Mouse (Mus musculus) limb, embryonic 15.5 days (tissue): Measurements from ENCODE around the gene Slc35d3. TPM values are rescaled to one million over a fixed set of nuclear protein-coding genes. Genes with fewer than 3 reads are reported as not detected.

Experiments
- ATAC-seq: fragments of 200-750 bp; cut with Nextera tagmentation; 2 replicates; pipeline ENCODE4 v1.8.0; 2017; ENCODE audit warnings: low read depth, moderate TSS enrichment; ENCODE audit not compliant: insufficient number of reproducible peaks, low FRiP score, low TSS enrichment
- H3K27ac ChIP-seq: fragments of 300-500 bp; sonication (generic); 2 replicates; pipeline ENCODE4 v1.5.1; 2015; ENCODE audit warnings: moderate library complexity, mild to moderate bottlenecking, inconsistent platforms
- H3K27me3 ChIP-seq: fragments of 300-500 bp; sonication (generic); 2 replicates; pipeline ENCODE4 v1.6.1; 2015; ENCODE audit warnings: inconsistent platforms
- H3K36me3 ChIP-seq: fragments of 300-500 bp; sonication (generic); 2 replicates; pipeline ENCODE4 v1.6.1; 2015; ENCODE audit warnings: inconsistent platforms
- H3K4me1 ChIP-seq: fragments of 300-500 bp; sonication (generic); 2 replicates; pipeline ENCODE4 v1.6.1; 2015; ENCODE audit warnings: inconsistent platforms
- H3K4me2 ChIP-seq: fragments of 300-500 bp; sonication (generic); 2 replicates; pipeline ENCODE4 v1.6.1; 2015; ENCODE audit warnings: mild to moderate bottlenecking, inconsistent platforms
- H3K4me3 ChIP-seq: fragments of 300-500 bp; sonication (generic); 2 replicates; pipeline ENCODE4 v1.5.1; 2015; ENCODE audit warnings: mild to moderate bottlenecking, inconsistent platforms
- H3K9ac ChIP-seq: fragments of 300-500 bp; sonication (generic); 2 replicates; pipeline ENCODE4 v1.6.1; 2015; ENCODE audit warnings: inconsistent platforms
- H3K9me3 ChIP-seq: fragments of 300-500 bp; sonication (generic); 2 replicates; pipeline ENCODE4 v1.6.1; 2016; ENCODE audit warnings: inconsistent platforms
- WGBS: fragments of 180-500 bp; shearing (Covaris S2); methylation state at CpG from one replicate; pipeline ENCODE4 v1.1.7; 2015; 5-methylcytosine and 5-hydroxymethylcytosine counted together
- polyA plus RNA-seq: library from polyadenylated mRNA; unstranded; fragments of >200 nt; fragmentation: Nextera tagmentation; extraction: Ambion mirVana; gene quantifications from 2 replicates; pipeline ENCODE4 v1.2.1, GENCODE M21; 2015

The Slc35d3 gene
- polyA plus RNA-seq, 1 experiment from 2014 or later = 1.7 TPM

DNA sequence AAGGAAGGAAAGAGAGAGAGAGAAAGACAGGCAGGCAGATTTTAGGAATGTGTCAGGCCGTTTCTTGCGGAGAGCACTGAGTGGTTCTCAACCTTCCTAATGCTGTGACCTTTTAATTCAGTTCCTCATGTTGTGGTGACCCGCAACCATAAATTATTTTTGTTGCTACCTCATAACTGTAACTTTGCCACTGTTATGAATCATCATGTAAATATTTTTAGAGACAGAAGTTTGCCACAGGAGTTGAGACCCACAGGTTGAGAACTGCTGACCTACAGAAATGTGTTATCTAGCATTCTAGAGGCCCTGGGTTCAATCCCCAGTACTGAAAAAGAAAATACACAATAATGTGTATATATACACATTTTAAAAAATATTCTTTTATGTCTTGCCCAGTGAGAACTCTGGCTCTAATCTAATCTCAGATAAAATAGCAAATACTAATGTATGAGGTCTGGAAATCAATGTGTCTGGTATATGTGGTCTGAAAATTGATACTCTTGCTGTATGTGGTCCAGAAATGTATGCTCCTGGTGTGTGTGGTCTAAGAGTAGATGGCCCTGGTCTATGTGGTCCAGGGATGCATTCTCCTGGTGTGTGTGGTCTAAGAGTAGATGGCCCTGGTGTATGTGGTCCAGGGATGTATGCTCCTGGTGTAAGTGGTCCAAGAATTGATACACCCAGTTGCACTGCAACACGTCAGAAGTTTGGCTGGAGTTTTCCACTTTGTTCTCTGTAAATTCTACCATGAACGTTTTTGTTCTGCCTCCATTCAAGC is 20.0 kb downstream of the Slc35d3 start:
- Histone ChIP-seq H3K9ac (no peak overlapping the region), H3K4me1 (no peaks in the 10 kb centered on the region)

DNA sequence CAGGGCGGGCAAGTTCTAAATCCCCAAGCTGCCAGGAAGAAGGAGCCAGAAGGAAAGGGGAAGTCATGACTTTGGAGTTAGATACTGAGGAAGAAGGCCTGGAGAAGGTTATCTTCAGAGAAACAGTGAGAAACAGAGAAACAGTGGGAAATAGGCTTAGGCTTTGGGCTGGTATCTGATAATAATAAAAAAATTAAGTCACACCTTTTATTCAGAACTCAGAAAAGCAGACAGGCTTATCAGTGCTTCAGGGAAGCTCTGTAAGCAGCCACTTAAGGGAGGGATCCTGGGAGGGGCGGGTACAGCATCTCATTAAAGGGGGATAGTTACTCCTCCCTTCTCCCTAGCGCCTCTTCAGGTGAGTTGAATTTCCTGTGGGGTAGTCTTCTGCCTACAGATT is 30.3 kb downstream of the Slc35d3 start:
- Histone ChIP-seq H3K36me3 (no peaks in the 10 kb centered on the region), H3K9ac (no peak overlapping the region), H3K27me3 (0 out of 2 replicates have a peak, but pooled peaks cover 4% of the 10 kb centered on the region), H3K4me3 (no peak overlapping the region), H3K4me2 (no peak overlapping the region), H3K27ac (no peak overlapping the region), H3K9me3 (no peaks in the 10 kb centered on the region), H3K4me1 (no peaks in the 10 kb centered on the region)
- WGBS = 51% methylated on average over 3 of the region's 3 CpGs
- ATAC-seq = no peak

More for the DNA sequence above, 20.0 kb downstream of the Slc35d3 start:
- no peaks in the 10 kb centered on the region for H3K36me3 ChIP-seq
- no peaks in the 10 kb centered on the region for H3K9me3 ChIP-seq
- WGBS = 77% methylated on average over 5 of the region's 5 CpGs
- ATAC-seq = no peak
- no peak overlapping the region for H3K4me2 ChIP-seq
- no peak overlapping the region for H3K4me3 ChIP-seq
- peaks cover 3% of the 10 kb centered on the region; the same call in 1 of the 2 replicates for H3K27me3 ChIP-seq
- H3K27ac ChIP-seq = no peak overlapping the region

DNA sequence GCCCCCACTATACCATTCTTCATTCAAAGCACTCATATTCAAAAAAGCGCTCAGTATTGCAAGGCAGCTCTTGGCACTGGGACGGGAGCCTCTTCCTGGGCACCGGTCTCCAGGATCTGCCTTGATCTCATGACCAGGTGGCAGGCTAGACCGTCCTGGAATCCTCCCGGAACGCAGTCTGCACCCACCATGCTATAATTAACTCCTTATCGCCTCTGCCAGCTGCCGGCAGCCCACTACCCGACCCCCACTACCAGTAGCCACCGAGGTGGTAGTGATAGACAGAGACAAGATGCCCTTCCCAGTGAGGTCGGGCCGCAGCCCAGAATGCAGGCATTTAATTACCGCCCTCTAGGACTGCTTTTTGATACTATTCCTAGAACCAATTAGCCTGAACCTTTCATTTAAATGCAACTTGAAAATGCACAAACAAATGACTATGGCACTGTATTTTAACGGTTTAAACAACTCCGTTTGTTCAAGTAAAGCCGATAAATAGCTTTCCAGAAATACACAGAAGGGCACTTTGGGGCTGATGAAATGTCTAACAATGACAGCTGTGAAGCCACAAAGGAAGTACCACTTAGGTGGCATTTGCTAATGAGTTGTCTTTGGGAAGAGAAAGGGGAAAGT is 32.4 kb downstream of the Slc35d3 start:
- Histone ChIP-seq H3K27ac (no peak overlapping the region), H3K4me3 (no peak overlapping the region), H3K27me3 (peaks cover 4% of the 10 kb centered on the region; the same call in 1 of the 2 replicates), H3K9me3 (no peaks in the 10 kb centered on the region), H3K4me2 (no peak overlapping the region), H3K36me3 (no peaks in the 10 kb centered on the region), H3K9ac (no peak overlapping the region), H3K4me1 (no peaks in the 10 kb centered on the region)
- WGBS = 49% methylated on average over 16 of the region's 16 CpGs
- no peak for ATAC-seq

DNA sequence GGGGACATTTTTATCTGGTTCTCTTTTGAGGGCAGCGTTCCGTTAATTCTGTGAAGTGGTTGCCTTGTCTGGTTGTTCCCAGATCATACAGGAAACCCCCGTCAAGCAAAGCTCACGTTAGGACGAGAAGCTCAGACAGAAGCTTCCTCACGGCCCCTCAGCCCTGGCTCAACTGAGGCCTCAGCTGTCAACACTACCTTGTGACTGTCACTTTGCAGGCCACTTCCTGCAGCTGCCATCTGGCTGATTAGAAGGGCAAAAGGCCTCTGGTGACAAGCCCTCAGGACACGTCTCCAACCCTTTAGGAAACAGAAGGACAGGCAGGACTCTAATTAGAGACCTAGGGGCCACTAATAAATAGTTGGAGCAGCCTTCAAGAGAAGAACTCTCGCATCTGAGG is 35.9 kb downstream of the Slc35d3 start:
- H3K27me3 ChIP-seq = peaks cover 4% of the 10 kb centered on the region; the same call in 1 of the 2 replicates
- no peak for ATAC-seq
- WGBS = 20% methylated on average over 8 of the region's 8 CpGs

DNA sequence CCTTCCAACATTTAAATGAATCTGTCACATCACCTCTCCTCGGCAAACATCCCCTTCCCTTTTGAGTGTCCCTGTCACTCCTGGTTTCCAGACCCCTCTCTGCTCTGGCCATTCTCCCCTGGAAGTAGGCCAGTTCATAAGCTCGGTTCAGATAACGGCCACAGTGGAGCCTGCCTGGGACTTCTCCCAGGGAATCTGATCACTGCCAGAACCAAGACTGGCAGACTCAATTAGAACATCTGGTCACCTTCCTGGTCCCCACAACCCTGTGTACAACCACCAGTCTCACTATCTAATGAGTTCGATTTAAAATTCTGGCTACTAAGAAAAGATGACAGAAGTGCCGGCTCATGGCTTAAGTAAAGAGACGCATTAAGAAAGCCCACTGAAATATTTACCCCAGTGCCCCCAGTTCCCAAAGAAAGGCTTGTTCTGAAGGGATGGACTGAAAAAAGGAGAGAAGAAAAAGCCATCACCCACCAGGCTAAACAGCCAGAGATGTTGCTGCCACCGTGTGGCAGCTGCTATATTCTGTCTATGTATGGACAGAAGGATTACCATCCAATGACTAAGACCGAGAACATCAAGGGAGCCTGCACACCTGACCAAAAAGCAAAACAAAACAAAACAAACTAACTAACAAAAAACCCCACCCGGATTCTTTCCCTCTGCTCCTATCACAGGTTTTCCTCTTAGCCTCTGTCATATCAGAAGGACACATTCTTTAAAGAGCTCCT is 39.7 kb downstream of the Slc35d3 start:
- no peaks in the 10 kb centered on the region for H3K4me1 ChIP-seq
- no peaks in the 10 kb centered on the region; the same call in 1 of the 2 replicates for H3K27me3 ChIP-seq
- no peaks in the 10 kb centered on the region for H3K9me3 ChIP-seq
- no peak overlapping the region for H3K4me3 ChIP-seq
- no peaks in the 10 kb centered on the region for H3K36me3 ChIP-seq
- H3K9ac ChIP-seq = no peak overlapping the region
- no peak overlapping the region for H3K27ac ChIP-seq
- WGBS = 47% methylated on average over 9 of the region's 9 CpGs
- no peak overlapping the region for H3K4me2 ChIP-seq
- no peak for ATAC-seq

More for the DNA sequence above, 35.9 kb downstream of the Slc35d3 start:
- Histone ChIP-seq H3K9me3 (no peaks in the 10 kb centered on the region), H3K9ac (no peak overlapping the region), H3K27ac (no peak overlapping the region), H3K36me3 (no peaks in the 10 kb centered on the region), H3K4me2 (no peak overlapping the region), H3K4me3 (no peak overlapping the region), H3K4me1 (no peaks in the 10 kb centered on the region)

DNA sequence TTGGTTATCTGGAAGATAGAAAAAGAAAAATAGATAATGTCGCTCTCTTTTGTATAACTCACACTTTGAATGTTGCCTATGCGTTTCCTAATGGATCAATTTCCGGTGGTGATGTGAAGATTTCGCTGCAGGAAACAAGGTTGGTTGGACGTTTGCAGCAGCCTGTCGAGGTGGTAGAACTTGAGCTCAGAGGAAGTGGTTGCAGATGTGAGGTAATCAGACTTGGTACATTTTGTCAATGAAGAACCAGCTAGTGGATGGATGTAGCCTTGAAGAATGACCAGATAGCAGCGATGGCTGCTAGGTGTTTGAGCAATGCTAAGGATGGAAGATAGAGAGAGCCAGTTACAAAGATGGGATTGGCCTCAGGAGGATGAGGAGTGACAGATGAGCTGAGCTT is 46.5 kb downstream of the Slc35d3 start:
- ATAC-seq = no peak
- no peaks in the 10 kb centered on the region for H3K27me3 ChIP-seq
- WGBS = 79% methylated on average over 7 of the region's 7 CpGs
- no peak overlapping the region for H3K4me3 ChIP-seq
- H3K4me1 ChIP-seq = no peaks in the 10 kb centered on the region
- H3K36me3 ChIP-seq = no peaks in the 10 kb centered on the region
- no peak overlapping the region for H3K4me2 ChIP-seq
- no peak overlapping the region for H3K27ac ChIP-seq
- no peaks in the 10 kb centered on the region for H3K9me3 ChIP-seq
- H3K9ac ChIP-seq = no peak overlapping the region

DNA sequence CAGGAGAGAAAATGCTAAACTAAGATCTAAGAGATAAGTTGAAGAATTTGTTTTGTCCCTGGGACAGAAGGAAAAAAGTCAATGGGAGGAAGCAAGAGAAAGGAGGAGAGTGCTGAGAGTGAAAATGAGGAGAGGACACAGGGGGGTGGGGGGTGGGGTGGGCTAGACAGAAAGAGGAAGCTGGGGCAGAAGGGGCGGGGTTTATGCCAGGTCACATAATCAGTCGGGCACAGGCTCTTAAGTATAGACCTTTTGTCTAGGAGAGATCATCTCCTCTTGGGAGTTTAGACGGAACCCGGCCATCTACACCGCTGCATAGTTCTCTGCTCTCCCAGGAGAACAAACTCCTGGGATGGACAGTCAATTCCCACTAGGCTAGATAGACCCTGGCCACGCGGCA is 48.3 kb downstream of the Slc35d3 start:
- Histone ChIP-seq H3K9ac (no peak overlapping the region), H3K36me3 (no peaks in the 10 kb centered on the region), H3K4me1 (no peaks in the 10 kb centered on the region), H3K4me2 (no peak overlapping the region), H3K4me3 (no peak overlapping the region), H3K9me3 (no peaks in the 10 kb centered on the region), H3K27ac (no peak overlapping the region), H3K27me3 (no peaks in the 10 kb centered on the region)
- ATAC-seq = no peak
- 80% methylated on average over 7 of the region's 7 CpGs for WGBS

Other genes starting within 250 kb of the Slc35d3 start
- gene Il22ra2, start 229.5 kb downstream of the Slc35d3 start, polyA plus RNA-seq = 0.31 and 0.37 TPM in 2 replicates
- 0.92 and 1.2 TPM in 2 replicates for gene Il20ra, start 138.9 kb downstream of the Slc35d3 start, polyA plus RNA-seq
- gene Pex7, start 56.2 kb upstream of the Slc35d3 start, polyA plus RNA-seq = 24.9 and 28.2 TPM in 2 replicates
- 1.3 and 1.4 TPM in 2 replicates for gene Map3k5, start 83.0 kb upstream of the Slc35d3 start, polyA plus RNA-seq